Mouse (Mus musculus): ENCODE measurements around the gene Lyst.

DNA sequence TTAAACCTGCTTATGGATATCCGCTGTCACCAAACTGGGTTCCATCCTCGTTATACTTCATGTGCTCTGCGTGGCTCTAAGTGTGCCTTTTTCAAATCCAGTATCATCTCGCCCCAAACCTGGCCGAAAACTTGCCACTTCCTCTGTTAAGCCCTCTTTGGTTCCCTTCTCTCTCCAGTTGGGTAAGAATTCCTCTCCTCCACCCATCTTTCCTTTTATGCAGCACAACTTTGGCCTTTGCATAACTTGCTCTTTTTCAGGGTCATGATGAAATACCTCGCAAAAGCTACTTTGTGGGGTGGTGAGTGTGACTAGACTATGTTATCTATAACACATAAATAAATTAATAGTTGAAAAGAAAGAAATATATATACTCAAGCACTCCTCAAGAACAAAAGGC, 22.6 kb upstream of the Lyst start:
- no peak for TF ChIP-seq POLR2A (IDR thresholded peaks at IDR 0.05; ENCODE audit: extremely low read depth, insufficient read depth, low read length)
- TF ChIP-seq CTCF (IDR thresholded peaks at IDR 0.05; ENCODE audit: low read depth, low read length) = no peak
